Mouse (Mus musculus): ENCODE data around the gene Crhr1. TPM values are rescaled to one million over a fixed set of nuclear protein-coding genes. Genes with fewer than 3 reads are reported as not detected.

Crhr1 gene
- total and polyA plus RNA-seq, 3 experiments: not detected

GRCm38 (mm10) chr11:104110366-104110765 lies 22.3 kb upstream of the Crhr1 start:
- H3K27me3 ChIP-seq (ENCODE audit: control insufficient read depth in 1 of 2, insufficient read depth in 2 of 2, low read length in 2 of 2): no peaks in the 10 kb centered on the region
- H3K36me3 ChIP-seq (ENCODE audit: control insufficient read depth in 1 of 2, insufficient read depth in 2 of 2, low read length in 2 of 2): no peaks in the 10 kb centered on the region

GRCm38 (mm10) chr11:104111851-104112250 lies 20.8 kb upstream of the Crhr1 start:
- Histone ChIP-seq H3K9ac (ENCODE audit: control insufficient read depth, low read depth, low read length, poor library complexity, severe bottlenecking) (no peak overlapping the region), H3K27me3 (ENCODE audit: control insufficient read depth in 1 of 2, insufficient read depth in 2 of 2, low read length in 2 of 2) (no peaks in the 10 kb centered on the region), H3K9me3 (replicated peaks; ENCODE audit: insufficient read depth, low read length) (no peaks in the 10 kb centered on the region), H3K4me3 (ENCODE audit: control insufficient read depth in 1 of 2, insufficient read depth in 1 of 2, low read depth in 2 of 2, low read length in 2 of 2) (no peak overlapping the region), H3K36me3 (ENCODE audit: control insufficient read depth in 1 of 2, insufficient read depth in 2 of 2, low read length in 2 of 2) (no peaks in the 10 kb centered on the region), H3K79me2 (ENCODE audit: control insufficient read depth, insufficient read depth, low read length, poor library complexity) (no peaks in the 10 kb centered on the region), H3K4me1 (ENCODE audit: control insufficient read depth in 1 of 2, insufficient read depth in 2 of 2, low read length in 2 of 2) (no peaks in the 10 kb centered on the region), H3K27ac (ENCODE audit: control insufficient read depth, low read depth, low read length) (no peak overlapping the region)
- TF ChIP-seq TAL1 (IDR thresholded peaks at IDR 0.05; ENCODE audit: low read length) (no peak), POLR2AphosphoS5 (IDR thresholded peaks at IDR 0.05; ENCODE audit: borderline replicate concordance, low read depth, low read length) (no peak), NRF1 (IDR thresholded peaks at IDR 0.05; ENCODE audit: insufficient read depth, low read depth, low read length, poor library complexity, severe bottlenecking) (no peak), BHLHE40 (IDR thresholded peaks at IDR 0.05; ENCODE audit: borderline replicate concordance, low read depth, low read length) (no peak), KAT2A (conservative IDR thresholded peaks at IDR 0.05; ENCODE audit: low read depth, low read length) (no peak), ELF1 (IDR thresholded peaks at IDR 0.05; ENCODE audit: low read depth, low read length) (no peak), ZKSCAN1 (IDR thresholded peaks at IDR 0.05; ENCODE audit: low read depth, low read length) (no peak), MAX (IDR thresholded peaks at IDR 0.05; ENCODE audit: low read length) (no peak)
- DNase-seq (ENCODE audit: low read depth, low spot score): no peak

More at GRCm38 (mm10) chr11:104110366-104110765, 22.3 kb upstream of the Crhr1 start:
- TF ChIP-seq TCF12 (IDR thresholded peaks at IDR 0.05; ENCODE audit: low read depth, low read length) (no peak), TBP (IDR thresholded peaks at IDR 0.05; ENCODE audit: low read depth, low read length) (no peak), MEF2A (IDR thresholded peaks at IDR 0.05; ENCODE audit: extremely low read depth, insufficient replicate concordance, low read depth, low read length, poor library complexity, severe bottlenecking) (no peak), ZMIZ1 (IDR thresholded peaks at IDR 0.05; ENCODE audit: low read depth, low read length) (no peak), E2F4 (IDR thresholded peaks at IDR 0.05; ENCODE audit: borderline replicate concordance, low read depth, low read length) (no peak), KAT2A (conservative IDR thresholded peaks at IDR 0.05; ENCODE audit: low read depth, low read length) (no peak), ZC3H11A (IDR thresholded peaks at IDR 0.05; ENCODE audit: low read depth, low read length) (no peak), MYB (IDR thresholded peaks at IDR 0.05; ENCODE audit: low read depth, low read length) (no peak), USF2 (IDR thresholded peaks at IDR 0.05; ENCODE audit: borderline replicate concordance in 1 of 2, insufficient read depth in 1 of 2, low read depth in 1 of 2, low read length in 2 of 2) (no peak), ETS1 (IDR thresholded peaks at IDR 0.05; ENCODE audit: low read depth, low read length) (no peak), CHD1 (IDR thresholded peaks at IDR 0.05; ENCODE audit: low read depth, low read length) (no peak), BHLHE40 (IDR thresholded peaks at IDR 0.05; ENCODE audit: borderline replicate concordance, low read depth, low read length) (no peak), EP300 (IDR thresholded peaks at IDR 0.05; ENCODE audit: low read depth in 1 of 2, low read length in 2 of 2) (no peak)
- H3K9me3 ChIP-seq (replicated peaks; ENCODE audit: insufficient read depth, low read length): no peaks in the 10 kb centered on the region
- no peak for DNase-seq (ENCODE audit: low read depth, low spot score)
- no peaks in the 10 kb centered on the region for H3K79me2 ChIP-seq (ENCODE audit: control insufficient read depth, insufficient read depth, low read length, poor library complexity)
- no peaks in the 10 kb centered on the region for H3K4me1 ChIP-seq (ENCODE audit: control insufficient read depth in 1 of 2, insufficient read depth in 2 of 2, low read length in 2 of 2)
- no peak overlapping the region for H3K9ac ChIP-seq (ENCODE audit: control insufficient read depth, low read depth, low read length, poor library complexity, severe bottlenecking)
- H3K4me3 ChIP-seq (ENCODE audit: control insufficient read depth in 1 of 2, insufficient read depth in 1 of 2, low read depth in 2 of 2, low read length in 2 of 2): no peak overlapping the region
- H3K27ac ChIP-seq (ENCODE audit: control insufficient read depth, low read depth, low read length): no peak overlapping the region

Measured in MEL (cell line).